Mouse (Mus musculus) adrenal gland (tissue): Measurements from ENCODE around the gene Cntn5.

Experiments used
- intact Hi-C: fragments of 180-260 bp; cut with DNase I; formaldehyde crosslinking; loops from one replicate; pipeline ENCODE4 v1.15.1; 2025
- long read RNA-seq, 2 experiments: library from polyadenylated mRNA; unstranded; transcript quantifications; one replicate each; pipeline ENCODE4 v2.0.0; 2020; ENCODE audit warnings: borderline replicate concordance in 1 of 2; ENCODE audit not compliant: insufficient replicate concordance in 1 of 2

Gene Cntn5
- long read RNA-seq, experiment 1, partial matches to known transcripts, result 0 of 2 reads
- long read RNA-seq, experiment 1, other reads (novel, unspliced or antisense), result 2 of 2 reads
- long read RNA-seq, experiment 2, result 0 reads

- intact Hi-C loops, result no loop called here
Measured at GRCm38 (mm10) chr9:10904616-10905363, at the start of gene Cntn5. Cntn5 (minus strand) TSS chr9:10904775.

- intact Hi-C loops, result no loop called here
Measured at GRCm38 (mm10) chr9:10950470-10950869, 45.9 kb upstream of the Cntn5 start.

DNA sequence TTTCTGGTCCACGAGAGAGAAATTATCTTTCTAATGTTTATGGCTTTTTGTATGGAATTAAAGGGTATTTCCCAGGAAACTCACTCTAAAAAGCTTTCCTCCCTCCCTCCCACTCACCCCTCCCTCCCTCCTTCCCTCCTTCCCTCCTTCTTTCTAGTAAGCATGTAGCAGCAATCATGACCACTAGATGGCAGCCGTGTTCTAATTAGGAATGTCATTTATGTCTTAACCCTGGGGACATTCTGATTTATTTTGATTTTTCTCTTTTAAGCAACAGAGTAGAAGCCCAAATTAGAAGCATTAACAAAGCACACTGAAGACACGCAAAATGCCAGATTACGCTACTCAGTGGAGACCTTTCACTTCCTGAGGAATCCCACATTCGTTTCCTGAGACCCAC lies 5.0 kb upstream of the Cntn5 start:
- intact Hi-C loops, result loop anchor here (2.0 kb wide), 1 partner anchor 525 kb away; no protein-coding TSS in a partner anchor

- intact Hi-C loops, result no loop called here
Measured at GRCm38 (mm10) chr9:10905696-10906095, 1.1 kb upstream of the Cntn5 start.

- intact Hi-C loops, result no loop called here
Measured at GRCm38 (mm10) chr9:10879758-10880157, 24.8 kb downstream of the Cntn5 start.

DNA sequence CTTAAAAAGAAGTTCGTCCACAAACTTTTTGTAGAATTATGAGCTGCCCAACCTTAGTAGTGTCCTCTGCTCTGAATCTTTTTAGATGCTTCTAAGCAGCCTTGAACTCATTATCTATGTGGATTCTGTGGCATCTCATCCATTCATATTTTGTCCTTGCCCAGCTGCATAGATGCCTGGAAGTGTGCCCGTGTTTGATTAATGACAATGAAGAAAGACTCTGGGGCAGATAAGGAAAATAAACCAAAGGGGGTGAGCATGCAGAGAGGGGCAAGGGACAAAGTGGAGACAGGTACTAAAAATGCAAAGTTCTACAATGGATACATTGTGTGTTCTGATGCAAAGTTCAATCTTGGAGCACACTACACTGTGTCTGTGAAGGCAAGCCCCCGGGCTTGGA lies 30.7 kb downstream of the Cntn5 start:
- intact Hi-C loops, result no loop called here

GRCm38 (mm10) chr9:10856204-10856892 lies 48.2 kb downstream of the Cntn5 start:
- intact Hi-C loops, result no loop called here

DNA sequence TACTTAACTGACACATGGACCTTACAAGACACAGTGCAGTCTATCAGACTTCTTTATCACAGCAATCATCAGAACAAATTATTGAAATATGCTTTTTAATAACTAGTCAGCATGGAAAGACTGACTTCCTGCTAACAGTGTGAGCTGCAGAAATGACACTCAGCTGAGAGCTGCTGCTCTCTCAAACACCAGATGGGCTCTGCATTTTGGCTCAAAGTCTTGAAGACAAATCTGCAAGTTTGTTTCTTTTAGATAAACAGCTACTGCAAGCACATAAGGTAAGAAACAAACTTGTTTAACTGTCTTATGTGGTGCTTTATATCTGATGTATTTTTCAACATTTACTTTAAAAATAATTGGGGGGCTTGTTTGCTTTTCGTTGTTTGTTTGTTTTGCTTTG lies 87.9 kb downstream of the Cntn5 start:
- intact Hi-C loops, result no loop called here

DNA sequence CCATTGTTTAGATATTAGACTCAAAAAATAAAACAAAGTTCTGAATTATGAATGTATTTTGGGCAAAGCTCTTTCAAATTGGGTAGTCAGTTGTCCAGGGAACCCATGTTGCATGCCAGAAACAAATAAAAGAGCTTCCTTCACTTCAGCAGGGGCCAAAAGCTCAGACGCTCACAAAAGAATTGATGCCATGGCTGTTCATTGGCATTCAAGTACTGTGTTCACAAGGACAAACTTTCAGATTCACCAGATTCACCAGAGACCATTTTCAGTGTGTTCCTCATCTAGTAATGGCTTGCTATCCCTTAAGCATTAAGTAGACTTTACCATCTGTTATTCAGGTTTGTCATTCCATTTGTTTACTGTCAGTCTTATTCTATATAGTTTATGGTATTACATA lies 107.4 kb downstream of the Cntn5 start:
- intact Hi-C loops, result no loop called here

GRCm38 (mm10) chr9:10795102-10795501 lies 109.5 kb downstream of the Cntn5 start:
- intact Hi-C loops, result no loop called here

DNA sequence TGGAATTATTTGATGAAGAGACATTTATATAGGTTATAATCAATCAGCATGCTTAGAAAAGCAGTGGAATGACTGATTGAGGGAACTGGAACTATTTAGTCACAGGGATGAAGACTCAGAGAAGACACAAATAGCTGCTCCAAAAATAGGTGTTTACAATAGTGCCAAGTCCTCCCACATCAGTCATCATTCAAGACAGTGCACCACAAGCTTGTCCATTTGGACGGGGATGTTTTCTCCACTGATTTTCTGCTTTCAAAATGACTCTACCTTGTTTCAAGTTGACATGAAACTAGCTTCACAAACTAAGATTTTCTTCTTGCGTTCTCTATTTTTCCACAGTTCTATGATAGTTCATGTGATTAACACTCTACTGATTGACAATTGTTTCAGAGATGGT lies 172.7 kb downstream of the Cntn5 start:
- intact Hi-C loops, result no loop called here

DNA sequence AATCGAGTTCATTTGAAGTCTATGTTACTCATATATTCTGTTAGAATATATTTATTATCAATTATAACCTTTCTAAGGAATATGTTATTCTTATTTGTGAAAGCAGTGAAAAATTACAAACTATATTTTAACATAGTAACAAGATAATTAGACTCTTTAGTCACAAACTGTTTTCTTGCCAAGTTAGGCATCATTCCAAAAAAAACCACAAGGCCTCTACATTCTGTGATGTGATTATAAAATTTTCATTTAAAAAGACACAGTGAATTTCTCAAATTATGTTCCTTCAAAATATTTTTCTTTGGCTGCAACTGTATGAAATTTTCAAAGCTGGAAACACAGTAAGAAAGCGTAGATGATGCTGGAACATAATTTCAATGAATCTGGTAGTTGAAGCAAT lies 180.4 kb downstream of the Cntn5 start:
- intact Hi-C loops, result no loop called here

- intact Hi-C loops, result no loop called here
Measured at GRCm38 (mm10) chr9:10722121-10722520, 182.5 kb downstream of the Cntn5 start.

GRCm38 (mm10) chr9:10718986-10719385 lies 185.6 kb downstream of the Cntn5 start:
- intact Hi-C loops, result no loop called here

GRCm38 (mm10) chr9:10713641-10714040 lies 190.9 kb downstream of the Cntn5 start:
- intact Hi-C loops, result no loop called here

DNA sequence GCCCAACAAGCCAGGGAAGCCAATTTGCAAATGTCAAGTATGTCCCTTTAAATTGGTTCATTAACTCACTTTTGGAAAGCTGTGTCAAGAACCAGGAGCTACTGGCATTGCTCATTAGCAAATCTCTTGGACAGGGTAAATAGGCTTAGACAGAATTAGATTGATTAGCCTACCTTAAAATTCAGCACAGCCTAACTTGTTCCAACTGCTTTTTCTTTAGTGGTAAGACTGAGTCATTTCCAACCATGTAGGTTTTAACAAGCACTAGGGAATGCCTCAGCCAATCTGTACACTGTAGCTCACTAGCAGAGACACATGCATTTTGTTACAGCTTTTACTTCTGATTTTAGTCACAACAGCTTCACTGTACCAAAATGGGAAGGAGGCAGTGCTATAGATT lies 222.9 kb downstream of the Cntn5 start:
- intact Hi-C loops, result no loop called here

GRCm38 (mm10) chr9:10681181-10681580 lies 223.4 kb downstream of the Cntn5 start:
- intact Hi-C loops, result no loop called here

DNA sequence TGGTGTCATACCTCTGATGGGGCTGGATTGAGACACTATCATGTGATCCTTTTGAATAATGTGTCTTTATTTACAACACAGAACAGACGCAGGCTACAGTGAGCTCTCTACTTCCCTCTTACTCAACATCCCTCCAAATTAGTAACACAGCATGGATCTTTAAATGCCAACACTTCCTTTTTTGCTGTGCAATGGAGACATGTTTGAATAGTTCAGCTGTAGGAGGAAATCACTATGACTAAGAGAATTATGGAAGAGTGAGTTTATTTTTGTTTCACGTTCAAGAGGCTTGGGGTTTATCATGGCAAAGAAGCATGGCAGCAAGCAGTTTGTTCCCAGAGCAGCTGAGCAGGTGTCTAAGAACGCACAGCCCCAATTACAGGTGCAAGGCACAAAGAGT lies 235.9 kb downstream of the Cntn5 start:
- intact Hi-C loops, result no loop called here

GRCm38 (mm10) chr9:10667438-10667837 lies 237.1 kb downstream of the Cntn5 start:
- intact Hi-C loops, result no loop called here

GRCm38 (mm10) chr9:10665756-10666155 lies 238.8 kb downstream of the Cntn5 start:
- intact Hi-C loops, result no loop called here

GRCm38 (mm10) chr9:10663101-10663500 lies 241.5 kb downstream of the Cntn5 start:
- intact Hi-C loops, result no loop called here

GRCm38 (mm10) chr9:10659478-10659877 lies 245.1 kb downstream of the Cntn5 start:
- intact Hi-C loops, result no loop called here

- intact Hi-C loops, result no loop called here
Measured at GRCm38 (mm10) chr9:10658086-10658485, 246.5 kb downstream of the Cntn5 start.
